Mouse (Mus musculus) CH12.LX (cell line): ENCODE measurements around the gene Sergef. TPM values are rescaled to one million over a fixed set of nuclear protein-coding genes. Genes with fewer than 3 reads are reported as not detected.

ENCODE experiments used
- DNase-seq: peaks from one replicate; pipeline ENCODE4 v3.0.0-alpha.2; 2013; ENCODE audit errors: extremely low read depth
- H3K27ac ChIP-seq: 2 replicates; pipeline ENCODE4 v1.5.1; 2012; ENCODE audit warnings: low read depth, mild to moderate bottlenecking, control low read depth, moderate library complexity; ENCODE audit not compliant: insufficient read depth
- H3K27me3 ChIP-seq: replicated peaks from 2 replicates; pipeline ENCODE3; 2012; ENCODE audit warnings: inconsistent platforms
- H3K36me3 ChIP-seq, 2 experiments: replicated peaks in 1 of 2; 2 replicates each; pipeline versions ENCODE3 to v1.6.1; 2012; ENCODE audit warnings: inconsistent platforms in 1 of 2, low read length in 1 of 2, mild to moderate bottlenecking in 1 of 2, mixed read lengths in 1 of 2, moderate library complexity in 1 of 2; ENCODE audit not compliant: control insufficient read depth in 1 of 2, insufficient read depth in 1 of 2
- H3K4me1 ChIP-seq, 2 experiments: 2 replicates each; pipeline ENCODE4 v1.6.1; 2012; ENCODE audit warnings: inconsistent platforms in 1 of 2, moderate library complexity in 1 of 2; ENCODE audit not compliant: insufficient read depth in 2 of 2, control insufficient read depth in 1 of 2
- H3K4me2 ChIP-seq: 2 replicates; pipeline ENCODE4 v1.6.1; 2012; ENCODE audit warnings: low read depth, mild to moderate bottlenecking, control low read depth; ENCODE audit not compliant: poor library complexity, insufficient read depth, severe bottlenecking
- H3K4me3 ChIP-seq, 3 experiments: fragments of 150-350 bp in 1 of 3; sonication (generic) in 1 of 3; replicated peaks in 1 of 3; 2 replicates each; pipeline versions ENCODE3 to v1.5.1; 2011 to 2012; ENCODE audit warnings: low read depth in 2 of 3, low read length in 2 of 3, mild to moderate bottlenecking in 2 of 3, moderate library complexity in 2 of 3, control low read depth in 1 of 3, improper control_type of control experiment in 1 of 3, inconsistent platforms in 1 of 3, mixed read lengths in 1 of 3; ENCODE audit not compliant: poor library complexity in 1 of 3
- H3K79me2 ChIP-seq: replicated peaks from 2 replicates; pipeline ENCODE4 v1.6.1; 2012; ENCODE audit warnings: mild to moderate bottlenecking, moderate library complexity; ENCODE audit not compliant: control insufficient read depth, poor library complexity, insufficient read depth, severe bottlenecking; ENCODE audit errors: extremely low read depth
- H3K9ac ChIP-seq: 2 replicates; pipeline ENCODE4 v1.6.1; 2012; ENCODE audit warnings: low read depth, mild to moderate bottlenecking, control low read depth, moderate library complexity; ENCODE audit not compliant: insufficient read depth
- H3K9me3 ChIP-seq: replicated peaks from 2 replicates; pipeline ENCODE3; 2012; ENCODE audit warnings: low read length, inconsistent platforms, mixed read lengths
- JUN ChIP-seq: IDR thresholded peaks from 2 replicates; pipeline ENCODE4 v1.6.1; 2011; ENCODE audit warnings: low read depth, mild to moderate bottlenecking, low read length, improper control_type of control experiment, moderate library complexity; ENCODE audit not compliant: insufficient read depth
- MAX ChIP-seq: IDR thresholded peaks from 2 replicates; pipeline ENCODE4 v1.6.1; 2011; ENCODE audit warnings: low read length, improper control_type of control experiment
- MAZ ChIP-seq: IDR thresholded peaks from 2 replicates; pipeline ENCODE4 v1.6.1; 2012; ENCODE audit warnings: low read depth, mild to moderate bottlenecking, inconsistent platforms, low read length, improper control_type of control experiment, moderate library complexity
- MEF2A ChIP-seq: IDR thresholded peaks from 2 replicates; pipeline ENCODE4 v1.6.1; 2014; ENCODE audit warnings: low read depth, mild to moderate bottlenecking, inconsistent platforms, low read length, improper control_type of control experiment, borderline replicate concordance
- MYC ChIP-seq: IDR thresholded peaks from 2 replicates; pipeline ENCODE4 v1.6.1; 2011; ENCODE audit warnings: low read depth, mild to moderate bottlenecking, improper control_type of control experiment, low read length
- NELFE ChIP-seq: IDR thresholded peaks from 2 replicates; pipeline ENCODE4 v1.6.1; 2011; ENCODE audit warnings: low read depth, low read length, improper control_type of control experiment
- NRF1 ChIP-seq: IDR thresholded peaks from 2 replicates; pipeline ENCODE4 v1.6.1; 2014; ENCODE audit warnings: low read depth, mild to moderate bottlenecking, inconsistent platforms, low read length, improper control_type of control experiment, moderate library complexity
- PAX5 ChIP-seq: IDR thresholded peaks from 2 replicates; pipeline ENCODE4 v1.6.1; 2012; ENCODE audit warnings: low read length, inconsistent platforms, mixed read lengths
- RAD21 ChIP-seq: IDR thresholded peaks from 2 replicates; pipeline ENCODE4 v1.6.1; 2011; ENCODE audit warnings: low read depth, mild to moderate bottlenecking, low read length, improper control_type of control experiment, moderate library complexity
- SIN3A ChIP-seq: IDR thresholded peaks from 2 replicates; pipeline ENCODE4 v1.6.1; 2012; ENCODE audit warnings: low read length, improper control_type of control experiment, inconsistent platforms
- SMC3 ChIP-seq: IDR thresholded peaks from 2 replicates; pipeline ENCODE4 v1.6.1; 2011; ENCODE audit warnings: low read depth, low read length, improper control_type of control experiment
- UBTF ChIP-seq: IDR thresholded peaks from 2 replicates; pipeline ENCODE4 v1.6.1; 2012; ENCODE audit warnings: low read depth, mild to moderate bottlenecking, inconsistent platforms, low read length, improper control_type of control experiment, moderate library complexity
- ZKSCAN1 ChIP-seq: IDR thresholded peaks from 2 replicates; pipeline ENCODE4 v1.6.1; 2012; ENCODE audit warnings: low read depth, inconsistent platforms, low read length, improper control_type of control experiment, borderline replicate concordance
- ZMIZ1 ChIP-seq: IDR thresholded peaks from 2 replicates; pipeline ENCODE4 v1.6.1; 2012; ENCODE audit warnings: low read depth, mild to moderate bottlenecking, inconsistent platforms, low read length, improper control_type of control experiment
- ZNF384 ChIP-seq: IDR thresholded peaks from 2 replicates; pipeline ENCODE4 v1.6.1; 2012; ENCODE audit warnings: low read depth, low read length, improper control_type of control experiment, inconsistent platforms
- dilution Hi-C: fragments of 300-500 bp; cut with MboI; formaldehyde crosslinking; loops from 2 replicates; pipeline ENCODE4 v1.14.3; 2020; ENCODE audit warnings: low sequenced_read_pairs; ENCODE audit not compliant: extremely low pct_unique_long_range_greater_than_20kb, extremely low pct_ligation_motif_present
- in situ Hi-C: fragments of 300-500 bp; cut with MboI; formaldehyde crosslinking; loops from 3 replicates; pipeline ENCODE4 v1.14.3; 2019; ENCODE audit warnings: low sequenced_read_pairs, low pct_ligation_motif_present, low pct_unique_long_range_greater_than_20kb, mixed read lengths
- polyA plus RNA-seq: library from polyadenylated mRNA; unstranded; fragments of >175 nt; gene quantifications from 2 replicates; pipeline ENCODE4 v1.2.1, GENCODE M21; 2012; ENCODE audit warnings: low read depth; ENCODE audit not compliant: insufficient read length
- total RNA-seq, 2 experiments: library from RNA; depleted of rRNA; stranded (reverse); fragments of 300-350 nt in 1 of 2; fragments of >200 nt in 1 of 2; gene quantifications; 2 replicates each; pipeline ENCODE4 v1.2.3; 2012 to 2014

Sergef gene
- total and polyA plus RNA-seq, 3 experiments = 13.0 to 18.0 (median 14.1) TPM

DNA sequence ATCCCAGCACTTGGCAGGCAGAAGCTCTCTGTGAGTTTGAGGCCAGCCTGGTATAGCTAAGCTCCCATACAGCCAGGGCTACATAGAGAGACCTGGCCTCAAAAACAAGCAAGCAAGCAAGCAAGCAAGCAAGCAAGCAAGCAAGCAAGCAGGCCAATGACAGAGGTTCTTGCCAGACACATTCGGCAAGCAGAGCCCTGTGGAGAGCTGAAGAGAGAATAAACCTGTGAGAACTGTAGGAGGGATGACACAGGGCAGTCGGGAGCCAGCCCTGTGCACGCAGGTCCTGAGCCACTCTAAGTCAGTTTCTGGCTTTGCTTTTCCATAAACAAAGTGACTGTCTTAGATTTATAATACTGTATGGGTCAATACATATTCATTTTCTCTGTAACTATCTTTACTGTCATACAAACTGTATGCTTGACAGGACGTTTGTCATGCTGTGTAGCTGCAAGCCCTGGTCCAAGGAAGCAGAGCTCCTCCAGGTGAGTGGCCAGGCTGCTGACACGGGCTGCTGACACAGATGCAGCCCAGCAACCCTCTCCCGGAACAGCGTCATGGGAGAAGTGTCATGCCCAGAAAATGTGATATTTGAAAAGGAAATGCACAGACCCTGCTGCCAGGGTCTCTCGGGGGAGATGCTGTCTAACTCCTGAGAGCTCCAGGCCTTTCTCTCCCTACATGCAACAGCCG, 192.0 kb downstream of the Sergef start:
- Histone ChIP-seq H3K4me1 (peaks cover 0 to 6% of the 10 kb centered on the region in 2 experiments; a peak in 2 of 4 replicates), H3K9ac (no peak overlapping the region), H3K27ac (no peak overlapping the region), H3K36me3 (peaks cover 2 to 13% of the 10 kb centered on the region in 2 experiments), H3K4me3 (no peak overlapping the region), H3K79me2 (no peaks in the 10 kb centered on the region), H3K27me3 (no peaks in the 10 kb centered on the region), H3K9me3 (no peaks in the 10 kb centered on the region), H3K4me2 (no peak overlapping the region)
- in situ Hi-C loops = no loop called here
- no peak for DNase-seq
- no peak for TF ChIP-seq SIN3A
- TF ChIP-seq RAD21 = no peak
- TF ChIP-seq MAX = no peak
- no peak for TF ChIP-seq SMC3
- TF ChIP-seq ZKSCAN1 = no peak
- no peak for TF ChIP-seq ZNF384
- no peak for TF ChIP-seq MYC
- dilution Hi-C loops = no loop called here

GRCm38 (mm10) chr7:46445896-46446295, 193.7 kb downstream of the Sergef start:
- TF ChIP-seq NRF1 (no peak), MEF2A (no peak), PAX5 (no peak), NELFE (no peak)
- no peaks in the 10 kb centered on the region for H3K27me3 ChIP-seq
- H3K27ac ChIP-seq = no peak overlapping the region
- H3K9me3 ChIP-seq = no peaks in the 10 kb centered on the region
- DNase-seq = no peak
- H3K36me3 ChIP-seq = peaks cover 2 to 23% of the 10 kb centered on the region in 2 experiments
- no peaks in the 10 kb centered on the region for H3K79me2 ChIP-seq
- dilution Hi-C loops = no loop called here
- H3K9ac ChIP-seq = no peak overlapping the region
- no peak overlapping the region for H3K4me2 ChIP-seq
- H3K4me3 ChIP-seq = no peak overlapping the region
- in situ Hi-C loops = no loop called here
- peaks cover 0 to 6% of the 10 kb centered on the region in 2 experiments; a peak in 2 of 4 replicates for H3K4me1 ChIP-seq

- DNase-seq = no peak
- TF ChIP-seq MEF2A = no peak
- no peak for TF ChIP-seq JUN
- TF ChIP-seq ZMIZ1 = no peak
- TF ChIP-seq UBTF = no peak
- no peak for TF ChIP-seq MAZ
- Histone ChIP-seq H3K4me1 (no peaks in the 10 kb centered on the region), H3K4me3 (no peak overlapping the region), H3K79me2 (no peaks in the 10 kb centered on the region), H3K9ac (no peak overlapping the region), H3K9me3 (no peaks in the 10 kb centered on the region), H3K27ac (no peak overlapping the region), H3K27me3 (no peaks in the 10 kb centered on the region), H3K4me2 (no peak overlapping the region), H3K36me3 (peaks cover 2 to 24% of the 10 kb centered on the region in 2 experiments)
- dilution Hi-C loops = no loop called here
- in situ Hi-C loops = no loop called here
Observed at GRCm38 (mm10) chr7:46443163-46443562, 196.4 kb downstream of the Sergef start.
